Mouse (Mus musculus): ENCODE results near the gene Vwc2. TPM values are rescaled to one million over a fixed set of nuclear protein-coding genes. Genes with fewer than 3 reads are reported as not detected.

Gene Vwc2
- polyA plus RNA-seq (2012) = not detected in 2 replicates

DNA sequence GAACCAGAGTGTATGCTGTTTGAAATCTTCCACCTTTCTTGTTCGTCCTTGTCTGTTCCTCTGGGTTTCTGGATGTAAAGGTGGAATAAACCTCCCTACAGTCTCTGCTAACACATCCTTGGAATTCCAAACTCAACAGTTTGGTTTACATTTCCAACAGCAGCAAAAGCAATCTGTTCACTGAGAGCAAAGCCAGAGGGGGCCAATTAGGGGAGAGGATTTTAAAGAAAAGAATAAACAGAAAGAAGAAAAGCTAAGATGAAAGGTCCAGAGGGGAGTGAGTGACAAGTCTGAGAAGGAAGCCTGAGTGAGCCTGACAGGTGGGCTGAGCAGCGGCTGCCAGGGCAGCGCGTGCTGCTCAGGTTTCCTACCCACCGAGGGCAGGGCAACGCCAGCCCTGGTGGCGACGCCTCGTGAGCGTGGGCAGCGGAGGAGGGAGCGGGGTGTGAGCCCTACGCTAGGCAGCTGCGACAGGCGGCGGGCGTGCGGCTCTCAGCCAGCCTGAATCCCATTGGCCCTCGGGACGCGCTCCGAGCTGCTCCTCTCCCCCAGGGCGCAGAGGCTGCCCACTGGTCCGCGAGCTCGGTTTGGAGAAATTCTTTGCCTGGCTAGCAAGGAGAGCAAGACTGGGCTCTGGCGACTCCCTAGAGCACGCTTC, at the start of gene Vwc2:
Gene Vwc2 (plus strand): TSS at position 648 of the 658 bp plus-strand sequence.
- no peak for TF ChIP-seq GATA1 (IDR thresholded peaks at IDR 0.05; ENCODE audit: low read length)

DNA sequence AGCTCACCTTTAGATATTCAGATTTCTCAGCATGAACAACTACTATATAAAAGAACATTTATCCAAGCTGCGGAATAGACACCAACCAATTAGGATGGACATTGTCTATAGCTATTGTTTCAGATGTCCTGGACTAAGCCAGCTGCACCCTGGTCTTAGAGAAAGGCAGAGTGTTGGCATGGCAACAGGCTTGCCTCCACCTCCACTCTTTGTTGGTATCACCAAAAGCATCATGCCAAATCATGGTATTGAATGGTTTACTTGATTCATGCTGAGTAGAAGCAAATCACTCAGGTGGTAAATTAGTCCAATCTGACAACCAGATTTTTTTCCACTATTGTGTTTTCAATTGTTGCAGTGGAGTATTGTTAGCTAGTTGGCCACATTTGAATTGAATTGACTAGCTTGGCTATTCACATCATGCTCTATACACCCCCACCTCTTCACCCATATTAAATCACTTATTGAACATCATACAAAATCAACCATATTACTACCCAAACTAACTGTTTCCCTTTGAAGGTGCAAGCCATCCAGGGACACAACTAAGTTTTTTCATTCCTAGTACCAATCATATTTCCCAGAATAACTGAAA, 25.8 kb upstream of the Vwc2 start:
- no peak for TF ChIP-seq GATA1 (IDR thresholded peaks at IDR 0.05; ENCODE audit: low read length)

DNA sequence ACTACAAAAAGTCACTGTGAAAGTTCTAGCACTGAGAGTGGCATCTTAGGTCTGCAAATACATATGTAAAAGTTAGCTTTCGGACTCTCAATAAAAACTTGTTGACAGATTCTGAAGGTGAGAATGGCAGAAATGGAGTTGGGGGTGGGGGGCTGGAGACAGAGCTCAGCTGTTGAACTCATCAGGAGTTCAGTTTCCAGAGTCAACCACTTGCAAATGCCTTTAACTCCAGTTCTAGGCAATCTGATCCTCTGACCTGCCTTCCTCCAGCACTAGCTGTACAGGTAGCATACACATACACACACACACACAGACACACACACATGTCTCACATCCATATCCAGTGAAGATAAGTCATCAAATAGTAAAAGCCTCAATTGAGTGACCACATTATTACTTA, 16.4 kb upstream of the Vwc2 start:
- TF ChIP-seq GATA1 (IDR thresholded peaks at IDR 0.05; ENCODE audit: low read length) = no peak

DNA sequence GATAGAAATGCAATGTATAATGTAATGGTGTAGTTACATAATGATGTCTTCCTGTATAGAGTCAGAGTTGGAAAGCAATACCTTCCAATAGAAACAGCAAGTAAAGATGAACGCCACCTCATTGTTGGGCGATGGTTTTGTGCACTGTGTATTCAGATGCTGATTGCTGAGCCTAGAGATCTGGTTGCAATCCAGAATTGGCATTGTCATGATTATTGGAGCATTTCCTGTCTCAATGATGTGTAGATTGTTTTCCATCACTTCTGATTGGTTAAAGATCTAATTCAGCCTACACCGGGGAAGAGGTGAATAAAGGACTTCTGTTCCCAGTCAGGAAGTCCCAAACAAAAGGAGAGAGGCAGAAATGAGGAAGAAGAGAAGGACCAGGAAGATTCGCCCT, 15.7 kb upstream of the Vwc2 start:
- no peak for TF ChIP-seq GATA1 (IDR thresholded peaks at IDR 0.05; ENCODE audit: low read length)

DNA sequence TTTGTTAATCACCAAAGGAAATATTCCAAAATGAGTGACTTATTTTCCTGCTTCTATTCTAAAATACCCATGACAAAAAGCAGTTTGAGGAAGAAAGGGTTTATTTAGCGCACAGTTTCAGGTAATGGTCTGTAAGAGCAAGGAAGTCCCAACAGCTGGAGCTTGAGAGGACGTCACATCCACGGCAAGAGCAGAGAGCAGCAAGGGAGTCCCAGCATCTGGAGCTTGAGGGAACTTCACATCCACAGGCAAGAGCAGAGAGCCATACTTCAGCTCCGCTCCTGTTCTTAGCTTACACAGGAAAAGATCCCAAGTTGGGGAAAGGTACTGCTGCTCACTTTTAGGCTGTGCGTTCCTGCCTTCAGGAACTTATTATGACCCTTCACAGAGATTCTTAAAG, 15.0 kb upstream of the Vwc2 start:
- TF ChIP-seq GATA1 (IDR thresholded peaks at IDR 0.05; ENCODE audit: low read length) = no peak

DNA sequence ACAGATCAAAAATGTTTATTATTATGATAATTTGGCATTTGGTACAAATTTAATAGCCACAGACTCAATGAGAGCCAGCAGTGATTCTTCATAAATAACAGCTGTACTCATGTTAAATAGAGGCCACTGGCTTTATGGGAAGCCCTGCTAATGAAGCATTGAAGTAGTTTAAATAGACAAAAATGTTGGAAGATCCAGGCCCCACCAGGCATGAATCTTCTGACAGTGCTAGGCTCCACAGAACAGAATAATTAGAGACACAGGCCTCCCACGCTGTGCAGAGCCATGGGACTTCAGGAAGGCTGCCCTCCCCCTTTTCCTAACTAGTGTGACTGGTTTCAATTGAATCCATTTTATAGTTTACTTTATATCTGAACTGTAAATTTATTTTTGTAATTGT, 11.8 kb upstream of the Vwc2 start:
- no peak for TF ChIP-seq GATA1 (IDR thresholded peaks at IDR 0.05; ENCODE audit: low read length)

DNA sequence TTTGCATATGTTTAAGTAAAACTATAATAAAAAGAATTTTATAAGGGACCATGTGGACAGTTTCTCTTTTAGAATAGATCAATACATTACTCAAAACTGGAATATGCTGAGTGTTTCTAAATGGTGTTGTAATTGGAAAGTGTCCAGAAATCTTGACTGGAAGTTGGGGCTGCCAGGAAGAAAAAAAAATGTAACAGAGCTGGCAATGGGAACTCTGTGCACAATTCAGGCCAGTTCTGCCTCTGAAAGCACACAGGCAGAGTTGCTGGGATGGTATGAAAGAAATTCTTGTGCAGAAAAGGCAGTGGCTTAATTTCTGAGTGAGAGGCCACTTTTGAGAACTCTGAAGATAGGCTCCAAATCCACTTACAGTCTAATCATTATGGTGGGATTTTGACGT, 11.4 kb upstream of the Vwc2 start:
- TF ChIP-seq GATA1 (IDR thresholded peaks at IDR 0.05; ENCODE audit: low read length) = no peak

DNA sequence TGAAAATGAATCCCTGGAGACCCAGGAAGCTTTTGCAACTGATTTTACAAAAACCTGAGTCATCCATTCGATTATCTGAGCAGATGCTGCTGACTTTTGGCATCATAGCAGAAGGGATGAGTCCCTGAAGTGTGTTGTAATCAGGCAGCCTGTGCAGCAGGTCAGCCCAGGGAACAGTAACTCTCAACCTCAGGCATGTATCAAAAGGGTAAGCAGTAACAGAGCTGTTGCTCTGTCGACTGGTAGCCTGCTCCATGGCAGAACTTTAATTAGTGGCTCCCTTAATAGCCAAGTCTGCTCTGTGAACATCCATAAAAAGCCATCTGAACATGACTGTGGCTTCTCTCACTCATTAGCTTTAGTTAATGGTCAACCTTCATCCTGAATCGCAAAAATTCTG, 5.1 kb upstream of the Vwc2 start:
- no peak for TF ChIP-seq GATA1 (IDR thresholded peaks at IDR 0.05; ENCODE audit: low read length)

DNA sequence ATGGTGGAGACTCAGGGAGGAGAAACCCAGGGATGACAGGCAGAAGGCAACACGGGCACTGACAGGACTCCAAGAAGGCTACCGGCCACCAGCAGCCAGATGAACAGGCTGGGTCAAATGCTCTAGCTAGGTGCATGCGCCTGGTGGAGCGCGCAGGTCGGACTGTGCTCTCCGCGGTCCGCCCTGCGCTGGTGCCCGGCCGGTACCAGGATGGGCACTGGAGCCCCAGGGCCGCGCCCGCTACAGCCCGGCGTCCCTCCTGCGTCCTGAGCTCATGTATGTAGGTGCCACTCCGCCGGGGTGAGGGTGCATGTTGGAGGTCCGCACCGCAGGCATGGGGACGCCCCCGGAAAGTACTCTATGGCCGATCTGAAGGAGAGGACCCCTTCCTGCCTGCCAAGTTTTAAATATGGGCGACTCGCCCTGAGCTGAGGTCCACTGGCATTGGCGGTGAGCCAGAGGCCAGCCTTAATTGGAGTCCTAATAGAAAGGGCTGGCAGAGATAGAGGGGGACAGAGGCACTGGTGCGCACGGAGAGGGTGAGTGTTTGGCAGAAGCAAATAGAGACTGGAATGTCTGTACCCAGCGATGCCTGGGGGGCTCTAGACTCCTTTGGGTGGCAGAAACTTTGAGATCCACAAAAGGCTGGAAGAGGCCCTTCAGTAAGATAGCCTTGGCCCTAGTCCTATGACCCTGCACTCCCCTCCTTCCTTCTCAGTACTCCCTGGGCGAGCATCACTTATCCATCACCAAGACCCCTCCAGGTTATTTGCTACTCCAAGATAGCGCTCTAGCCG, 409 bp downstream of the Vwc2 start:
- TF ChIP-seq GATA1 (IDR thresholded peaks at IDR 0.05; ENCODE audit: low read length) = no peak

DNA sequence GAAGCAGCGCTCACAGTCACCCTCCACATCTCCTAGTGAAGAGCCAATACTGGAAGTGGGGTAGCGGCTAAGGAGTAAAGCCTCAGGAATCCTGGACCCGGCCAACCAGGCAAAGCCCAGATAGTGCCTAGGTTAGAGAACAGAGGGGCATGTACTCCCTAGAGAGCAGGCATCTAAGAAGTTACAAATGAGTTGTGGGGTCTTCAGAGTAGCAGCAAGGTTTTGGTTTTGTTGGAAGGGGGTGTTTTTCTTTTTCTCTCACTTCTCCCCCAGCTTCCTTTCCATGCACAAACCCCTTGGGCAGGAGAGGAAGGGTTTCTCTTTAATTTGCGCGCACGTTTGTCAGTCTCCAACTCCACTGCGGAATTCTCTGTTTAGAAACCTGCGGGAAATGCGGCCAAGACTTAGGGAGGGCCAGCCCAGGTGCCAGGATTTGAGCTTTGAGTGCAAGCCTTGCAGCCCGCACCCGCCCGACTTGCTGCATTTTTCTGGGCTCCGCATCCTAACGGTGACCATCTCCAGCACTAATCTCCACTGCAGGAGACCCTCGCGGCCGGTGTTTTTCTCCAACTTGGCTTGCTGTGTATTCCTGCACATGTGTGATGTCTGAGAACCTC, 1.1 kb downstream of the Vwc2 start:
- no peak for TF ChIP-seq GATA1 (IDR thresholded peaks at IDR 0.05; ENCODE audit: low read length)

DNA sequence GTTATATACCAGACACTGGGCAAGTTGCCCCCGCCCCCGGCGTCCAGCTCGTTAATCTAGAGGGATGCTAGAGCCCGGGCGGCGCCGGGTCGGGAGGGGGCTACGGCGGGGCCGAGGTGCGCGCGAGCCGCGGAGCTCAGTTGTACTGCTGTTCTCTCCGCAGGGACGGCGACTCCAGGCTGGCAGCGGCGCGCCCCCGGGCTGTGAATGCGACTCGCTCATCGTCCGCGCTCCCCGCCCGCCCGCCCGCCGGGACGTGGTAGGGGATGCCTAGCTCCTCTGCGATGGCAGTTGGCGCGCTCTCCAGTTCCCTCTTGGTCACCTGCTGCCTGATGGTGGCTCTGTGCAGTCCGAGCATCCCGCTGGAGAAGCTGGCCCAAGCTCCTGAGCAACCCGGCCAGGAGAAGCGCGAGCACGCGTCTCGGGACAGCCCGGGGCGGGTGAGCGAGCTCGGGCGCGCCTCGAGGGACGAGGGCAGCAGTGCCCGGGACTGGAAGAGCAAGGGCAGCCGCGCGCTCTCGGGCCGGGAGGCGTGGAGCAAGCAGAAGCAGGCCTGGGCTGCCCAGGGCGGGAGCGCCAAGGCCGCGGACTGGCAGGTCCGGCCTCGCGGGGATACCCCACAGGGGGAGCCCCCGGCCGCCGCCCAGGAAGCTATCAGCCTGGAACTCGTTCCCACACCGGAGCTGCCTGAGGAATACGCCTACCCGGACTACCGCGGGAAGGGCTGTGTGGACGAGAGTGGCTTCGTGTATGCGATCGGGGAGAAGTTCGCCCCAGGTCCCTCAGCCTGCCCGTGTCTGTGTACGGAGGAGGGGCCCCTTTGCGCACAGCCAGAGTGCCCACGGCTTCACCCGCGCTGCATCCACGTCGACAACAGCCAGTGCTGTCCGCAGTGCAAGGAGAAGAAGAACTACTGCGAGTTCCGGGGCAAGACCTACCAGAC, 1.9 kb downstream of the Vwc2 start:
- TF ChIP-seq GATA1 (IDR thresholded peaks at IDR 0.05; ENCODE audit: low read length) = no peak

DNA sequence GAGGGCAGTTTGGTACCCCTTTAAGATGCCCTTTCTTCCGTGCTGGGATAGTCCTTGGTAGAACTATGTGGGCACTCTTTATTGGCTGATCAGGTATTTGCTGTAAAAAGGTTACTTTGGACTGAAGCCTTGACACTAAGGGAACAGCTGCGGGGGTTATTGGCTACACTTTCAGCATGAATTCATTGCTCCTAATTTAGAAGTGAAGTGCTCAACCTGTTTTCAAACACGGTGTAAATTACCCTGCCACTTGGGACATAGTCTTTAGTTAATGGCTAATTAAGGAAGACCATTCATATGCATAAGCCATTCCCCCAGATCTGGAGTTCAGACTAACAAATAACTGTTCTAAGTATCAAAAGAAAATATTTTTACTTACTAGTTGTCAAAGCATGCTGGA, 2.7 kb downstream of the Vwc2 start:
- TF ChIP-seq GATA1 (IDR thresholded peaks at IDR 0.05; ENCODE audit: low read length) = no peak

DNA sequence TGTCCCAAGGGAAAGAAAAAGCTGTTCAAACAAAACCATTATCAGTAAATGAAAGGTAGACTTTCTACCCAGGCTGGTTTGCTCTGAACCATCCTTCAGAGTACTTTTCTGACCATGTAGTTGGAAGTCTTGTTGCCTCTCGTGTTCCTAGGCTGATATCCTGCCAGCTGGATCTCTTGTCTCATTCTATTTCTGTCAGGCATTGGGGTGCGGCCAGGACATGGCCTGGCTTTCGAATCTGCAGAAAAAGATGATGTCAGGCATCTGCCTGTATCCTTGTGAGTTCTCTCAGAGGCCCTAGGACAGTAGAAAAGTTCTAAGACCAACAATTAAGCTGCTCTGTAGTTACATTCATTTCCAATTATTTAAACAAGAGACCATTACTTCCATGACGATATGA, 8.8 kb downstream of the Vwc2 start:
- TF ChIP-seq GATA1 (IDR thresholded peaks at IDR 0.05; ENCODE audit: low read length) = no peak

DNA sequence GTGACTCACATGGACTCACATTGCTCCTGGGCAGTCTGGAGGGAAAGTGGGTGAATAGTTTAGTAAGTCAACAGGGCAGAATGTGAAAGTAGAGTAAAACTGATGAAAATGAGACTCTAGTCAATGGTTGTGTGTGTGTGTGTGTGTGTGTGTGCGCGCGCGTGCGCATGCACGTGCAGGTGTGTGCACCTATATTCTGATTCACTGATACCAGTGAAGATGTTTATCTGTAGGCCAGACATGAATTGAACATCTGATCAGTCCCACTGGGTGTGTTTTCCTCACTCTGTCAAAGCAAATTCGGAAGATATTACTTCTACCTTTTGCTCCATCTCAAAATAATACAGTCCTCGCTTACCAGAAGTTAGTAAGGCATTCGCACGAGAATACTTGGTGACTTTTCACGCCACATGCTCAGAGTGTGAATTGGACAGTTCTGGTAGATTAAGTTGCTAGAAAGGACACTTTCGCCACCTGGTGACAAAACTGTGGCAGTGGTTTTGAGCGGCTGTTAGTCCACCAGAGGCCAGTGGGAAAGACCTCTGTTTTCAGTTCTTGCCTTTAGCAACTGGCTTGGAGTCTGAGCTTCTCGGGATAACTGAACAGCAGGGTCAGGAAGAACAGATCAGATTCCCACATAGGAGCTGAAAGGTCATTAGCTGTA, 17.5 kb downstream of the Vwc2 start:
- TF ChIP-seq GATA1 (IDR thresholded peaks at IDR 0.05; ENCODE audit: low read length) = no peak

DNA sequence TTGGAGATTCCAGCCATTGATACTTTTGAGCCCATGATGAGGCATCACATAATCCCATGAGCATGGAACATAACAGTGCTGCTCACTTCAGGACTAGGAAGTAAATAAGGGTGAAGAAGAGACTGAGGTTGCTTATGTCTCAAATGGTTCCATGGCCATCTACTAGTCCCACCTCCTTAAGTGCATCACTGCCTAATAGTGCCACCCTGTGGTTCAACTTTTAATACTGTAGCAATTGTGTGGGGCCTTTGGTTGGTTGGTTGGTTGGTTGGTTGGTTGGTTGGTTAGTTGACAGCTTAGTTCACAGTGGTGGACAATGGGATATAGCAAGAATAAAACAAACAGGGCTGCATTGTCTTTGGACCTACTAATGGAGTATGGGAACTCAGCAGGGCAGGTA, 26.6 kb downstream of the Vwc2 start:
- no peak for TF ChIP-seq GATA1 (IDR thresholded peaks at IDR 0.05; ENCODE audit: low read length)

Data from G1E-ER4 (cell line).